Mouse (Mus musculus) hindbrain, postnatal 0 days (tissue): Measurements from ENCODE around the gene Rell1. TPM values are rescaled to one million over a fixed set of nuclear protein-coding genes. Genes with fewer than 3 reads are reported as not detected.
A peak's percentile ranks its signal among the peaks of the same experiment; 100 is the strongest.

Source experiments
- ATAC-seq: fragments of 200-750 bp; cut with Nextera tagmentation; 2 replicates; pipeline ENCODE4 v1.8.0; 2017; ENCODE audit warnings: mild to moderate bottlenecking, moderate TSS enrichment, moderate library complexity
- DNase-seq: peaks from one replicate; pipeline ENCODE4 v3.0.0-alpha.2; 2015; ENCODE audit warnings: low spot score
- H3K27ac ChIP-seq: fragments of 300-500 bp; sonication (generic); 2 replicates; pipeline ENCODE4 v1.5.1; 2014; ENCODE audit warnings: mild to moderate bottlenecking
- H3K27me3 ChIP-seq: fragments of 300-500 bp; sonication (generic); 2 replicates; pipeline ENCODE4 v1.6.1; 2014; ENCODE audit warnings: low read length, mixed read lengths; ENCODE audit not compliant: insufficient read depth
- H3K36me3 ChIP-seq: fragments of 300-500 bp; sonication (generic); 2 replicates; pipeline ENCODE4 v1.6.1; 2014; ENCODE audit warnings: low read length, mixed read lengths; ENCODE audit not compliant: insufficient read depth
- H3K4me1 ChIP-seq: fragments of 300-500 bp; sonication (generic); 2 replicates; pipeline ENCODE4 v1.6.1; 2014; ENCODE audit warnings: antibody characterized with exemption, low read length, mixed read lengths; ENCODE audit not compliant: insufficient read depth
- H3K4me2 ChIP-seq: fragments of 300-500 bp; sonication (generic); 2 replicates; pipeline ENCODE4 v1.6.1; 2014; ENCODE audit warnings: low read depth, mild to moderate bottlenecking, low read length, moderate library complexity, mixed read lengths
- H3K4me3 ChIP-seq: fragments of 300-500 bp; sonication (generic); 2 replicates; pipeline ENCODE4 v1.5.1; 2014; ENCODE audit warnings: low read length
- H3K9ac ChIP-seq: fragments of 300-500 bp; sonication (generic); replicated peaks from 2 replicates; pipeline ENCODE4 v1.6.1; 2014; ENCODE audit warnings: mild to moderate bottlenecking, low read length, moderate library complexity, mixed read lengths
- H3K9me3 ChIP-seq: fragments of 300-500 bp; sonication (generic); 2 replicates; pipeline ENCODE4 v1.6.1; 2016; ENCODE audit warnings: low read length, mixed read lengths
- CTCF ChIP-seq: IDR thresholded peaks from 2 replicates; pipeline ENCODE4 v1.5.1; 2016; ENCODE audit warnings: antibody characterized with exemption, control low read depth, low read depth
- WGBS: fragments of 180-500 bp; shearing (Covaris S2); extraction: QIAGEN DNeasy Blood & Tissue Kit; methylation state at CpG from one replicate; pipeline ENCODE4 v1.1.7; 2014; 5-methylcytosine and 5-hydroxymethylcytosine counted together
- polyA plus RNA-seq: library from polyadenylated mRNA; unstranded; fragments of >200 nt; fragmentation: Nextera tagmentation; extraction: Ambion mirVana; gene quantifications from 2 replicates; pipeline ENCODE4 v1.2.1, GENCODE M21; 2015
- total RNA-seq: library from RNA; depleted of rRNA; stranded (reverse); fragments of >200 nt; gene quantifications from 2 replicates; pipeline ENCODE4 v1.2.3, GENCODE M21; 2014; rRNA removed

The Rell1 gene
- total RNA-seq = 2.5 and 4.0 TPM in 2 replicates
- polyA plus RNA-seq = 7.6 and 7.9 TPM in 2 replicates

DNA sequence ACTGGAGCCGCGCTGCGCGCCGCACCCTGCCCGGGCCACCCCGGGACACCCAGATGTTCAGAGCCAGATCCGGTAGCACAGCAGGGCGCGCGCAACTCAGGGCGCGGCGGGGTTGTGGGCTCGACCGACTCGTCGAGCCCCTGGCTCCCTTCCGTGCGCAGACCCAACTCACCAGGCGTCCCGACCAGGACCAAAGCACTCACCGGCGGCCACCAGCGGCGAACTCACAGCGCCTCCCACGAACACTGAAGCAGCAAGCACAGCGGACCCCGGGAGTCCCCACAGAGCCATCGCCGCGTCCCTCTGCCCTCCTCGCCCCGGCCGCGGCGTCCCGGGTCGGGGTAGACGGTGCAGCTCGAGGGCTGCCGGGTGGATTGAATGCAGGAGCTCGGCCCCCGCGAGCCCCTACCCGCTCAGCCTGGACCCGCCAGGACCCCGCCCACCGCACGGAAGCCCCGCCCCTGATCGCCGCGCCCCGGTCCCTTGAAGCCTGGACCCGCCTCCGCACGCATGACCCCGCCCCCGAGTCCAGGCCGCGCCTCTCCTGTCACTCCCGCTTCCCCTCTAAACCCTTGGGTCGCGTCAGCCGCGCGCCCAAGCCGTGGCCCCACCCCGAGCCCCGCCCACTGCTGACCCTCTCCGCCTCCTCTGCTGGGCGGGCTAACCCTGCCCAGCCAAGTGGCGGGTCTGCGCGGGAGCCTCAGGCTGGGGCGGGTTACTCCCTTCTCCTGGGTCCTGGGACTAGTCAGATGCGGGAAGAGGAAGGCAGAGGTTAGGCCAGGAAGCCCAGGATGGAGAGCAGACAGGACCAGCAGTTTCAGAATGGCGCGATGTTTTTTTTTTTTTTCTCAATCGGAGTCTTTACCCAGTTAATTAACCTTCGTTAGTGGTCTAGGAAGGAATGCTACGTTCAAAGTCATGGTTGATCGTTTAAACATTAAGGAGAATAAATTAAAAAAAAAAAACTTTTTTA lies at the start of gene Rell1:
Gene Rell1, minus strand, starts transcription at position 455 of the 973 bp plus-strand sequence.
- H3K36me3 ChIP-seq = no peaks in the 10 kb centered on the region
- no peaks in the 10 kb centered on the region for H3K9me3 ChIP-seq
- H3K27me3 ChIP-seq = no peaks in the 10 kb centered on the region
- DNase-seq = peak; percentile 93
- H3K4me1 ChIP-seq = peaks cover 6% of the 10 kb centered on the region; the same call in 1 of the 2 replicates
- H3K4me2 ChIP-seq = peak within 1 kb of the TSS; percentile 99
- peak within 1 kb of the TSS; percentile 70; the same call in 1 of the 2 replicates for H3K27ac ChIP-seq
- 1% methylated on average over 83 of the region's 85 CpGs for WGBS
- TF ChIP-seq CTCF = no peak; the same call in 1 of the 2 replicates
- ATAC-seq = peak; percentile 98
- peak within 1 kb of the TSS; percentile 65 for H3K9ac ChIP-seq
- H3K4me3 ChIP-seq = peak within 1 kb of the TSS; percentile 67

GRCm38 (mm10) chr5:64012596-64013366 lies 44.1 kb upstream of the Rell1 start:
- WGBS = 67% methylated on average over 10 of the region's 13 CpGs
- Histone ChIP-seq H3K4me2 (no peak overlapping the region), H3K4me1 (no peaks in the 10 kb centered on the region), H3K9me3 (no peaks in the 10 kb centered on the region), H3K4me3 (no peak overlapping the region), H3K9ac (no peak overlapping the region), H3K27me3 (no peaks in the 10 kb centered on the region), H3K36me3 (no peaks in the 10 kb centered on the region), H3K27ac (no peak overlapping the region)
- DNase-seq (no peak), ATAC-seq (no peak)
- no peak for TF ChIP-seq CTCF

DNA sequence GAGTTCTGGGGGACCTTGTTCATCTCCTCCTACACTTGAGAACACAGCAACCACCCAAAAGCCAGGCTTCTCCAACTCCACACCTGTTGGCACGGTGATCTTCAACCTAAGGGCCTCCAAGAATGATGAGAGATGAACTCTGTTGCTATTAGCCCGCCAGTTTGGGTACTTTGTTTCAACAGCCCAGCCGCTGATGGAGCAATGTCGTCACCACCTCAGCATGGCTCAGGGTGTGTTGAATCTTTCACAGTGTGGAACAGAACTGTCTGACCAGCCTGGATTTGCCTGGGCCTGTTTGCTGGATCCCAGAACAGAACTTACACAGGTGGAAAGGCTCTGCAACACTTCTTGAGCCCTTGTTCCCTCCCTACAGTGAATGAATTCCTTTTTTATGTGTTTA lies 37.9 kb upstream of the Rell1 start:
- Histone ChIP-seq H3K4me1 (no peaks in the 10 kb centered on the region), H3K9ac (no peak overlapping the region), H3K4me3 (no peak overlapping the region), H3K36me3 (no peaks in the 10 kb centered on the region), H3K27ac (no peak overlapping the region), H3K9me3 (no peaks in the 10 kb centered on the region), H3K27me3 (no peaks in the 10 kb centered on the region), H3K4me2 (no peak overlapping the region)
- no peak for ATAC-seq
- no peak for TF ChIP-seq CTCF
- WGBS = 88% methylated on average over 4 of the region's 4 CpGs
- no peak for DNase-seq

GRCm38 (mm10) chr5:64003302-64003701 lies 34.6 kb upstream of the Rell1 start:
- no peak for TF ChIP-seq CTCF
- 87% methylated on average over 8 of the region's 8 CpGs for WGBS
- no peak for DNase-seq
- Histone ChIP-seq H3K4me2 (no peak overlapping the region), H3K36me3 (no peaks in the 10 kb centered on the region), H3K4me3 (no peak overlapping the region), H3K4me1 (no peaks in the 10 kb centered on the region), H3K27ac (no peak overlapping the region), H3K9ac (no peak overlapping the region), H3K9me3 (no peaks in the 10 kb centered on the region), H3K27me3 (no peaks in the 10 kb centered on the region)
- no peak for ATAC-seq

DNA sequence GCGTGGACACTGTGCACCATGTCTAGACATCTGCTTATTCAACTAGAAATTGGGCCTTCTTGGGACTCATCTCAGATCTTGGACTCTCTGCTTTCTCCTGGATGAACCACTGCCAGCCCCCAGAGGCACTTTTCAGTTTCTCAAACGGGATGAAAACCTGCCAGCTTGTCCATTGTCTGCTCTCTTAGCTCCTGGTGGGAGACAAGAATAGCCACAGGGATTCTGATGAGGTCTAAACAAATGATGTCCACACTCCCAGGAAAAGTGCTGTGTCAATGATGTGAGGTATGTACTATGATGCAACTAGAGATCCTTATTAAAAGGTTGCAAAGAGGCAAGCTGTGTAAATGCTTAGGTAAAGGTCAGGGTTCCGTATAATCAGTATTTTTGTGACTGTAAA lies 25.2 kb upstream of the Rell1 start:
- H3K4me1 ChIP-seq = no peaks in the 10 kb centered on the region
- H3K4me3 ChIP-seq = no peak overlapping the region
- WGBS = 30% methylated on average over 3 of the region's 3 CpGs
- no peak overlapping the region for H3K27ac ChIP-seq
- H3K4me2 ChIP-seq = no peak overlapping the region
- no peaks in the 10 kb centered on the region for H3K27me3 ChIP-seq
- no peak overlapping the region for H3K9ac ChIP-seq
- no peaks in the 10 kb centered on the region for H3K36me3 ChIP-seq
- TF ChIP-seq CTCF = no peak
- H3K9me3 ChIP-seq = no peaks in the 10 kb centered on the region
- no peak for DNase-seq
- ATAC-seq = no peak

DNA sequence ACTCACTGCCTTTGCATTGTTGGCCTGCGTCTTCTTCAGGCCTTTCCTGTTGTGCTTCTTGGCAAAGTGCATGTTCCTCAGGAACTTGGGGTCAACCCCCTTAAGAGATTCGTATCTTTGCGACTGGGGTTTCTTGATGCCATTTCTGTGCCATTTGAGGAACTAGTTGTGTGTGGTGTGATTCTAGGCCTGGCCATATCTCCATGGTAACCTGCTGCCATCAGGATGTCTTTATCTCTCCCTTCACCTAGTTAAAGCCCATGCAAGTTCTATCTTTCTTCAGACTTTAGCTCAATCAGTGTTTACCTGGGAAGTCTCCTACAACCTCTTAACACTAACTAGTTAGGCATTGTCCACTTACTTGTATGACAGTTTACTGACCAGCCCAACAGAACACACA lies 22.0 kb upstream of the Rell1 start:
- Histone ChIP-seq H3K27ac (no peak overlapping the region), H3K9ac (no peak overlapping the region), H3K27me3 (no peaks in the 10 kb centered on the region), H3K4me2 (no peak overlapping the region), H3K9me3 (no peaks in the 10 kb centered on the region), H3K4me1 (no peaks in the 10 kb centered on the region), H3K4me3 (no peak overlapping the region), H3K36me3 (no peaks in the 10 kb centered on the region)
- WGBS = 91% methylated on average over 3 of the region's 3 CpGs
- no peak for ATAC-seq
- no peak for TF ChIP-seq CTCF
- no peak for DNase-seq
